Mouse (Mus musculus): ENCODE data around the gene Prr14.

Prr14 gene

GRCm38 (mm10) chr7:127512231-127513015 is 53.0 kb downstream of the Prr14 start:
- peak; percentile 98 for DNase-seq

- DNase-seq, result peak; percentile 26
These were observed 53.6 kb downstream of the Prr14 start for GRCm38 (mm10) chr7:127513016-127513390.

- DNase-seq, result no peak
These were observed 54.4 kb downstream of the Prr14 start for GRCm38 (mm10) chr7:127513781-127514180.

- no peak for DNase-seq
These were observed 56.4 kb downstream of the Prr14 start for GRCm38 (mm10) chr7:127515846-127516245.

- DNase-seq, result no peak
These were observed 56.9 kb downstream of the Prr14 start for GRCm38 (mm10) chr7:127516344-127516743.

GRCm38 (mm10) chr7:127519284-127519683 is 59.9 kb downstream of the Prr14 start, which contains the start of gene Gm42715:
TSS of gene Gm42715 (plus strand) at chr7:127519584.
- no peak for DNase-seq

Measured in thymus, postnatal 14 days (tissue).